Mouse (Mus musculus): ENCODE measurements at regions not wholly inside any gene's neighbourhood (a gene's known extent, or its start where the extent isn't known, plus 50 kb on each side); places are given as distances from the start of the nearest gene placed in this dataset.
A peak's percentile ranks its signal among the peaks of the same experiment; 100 is the strongest.

DNA sequence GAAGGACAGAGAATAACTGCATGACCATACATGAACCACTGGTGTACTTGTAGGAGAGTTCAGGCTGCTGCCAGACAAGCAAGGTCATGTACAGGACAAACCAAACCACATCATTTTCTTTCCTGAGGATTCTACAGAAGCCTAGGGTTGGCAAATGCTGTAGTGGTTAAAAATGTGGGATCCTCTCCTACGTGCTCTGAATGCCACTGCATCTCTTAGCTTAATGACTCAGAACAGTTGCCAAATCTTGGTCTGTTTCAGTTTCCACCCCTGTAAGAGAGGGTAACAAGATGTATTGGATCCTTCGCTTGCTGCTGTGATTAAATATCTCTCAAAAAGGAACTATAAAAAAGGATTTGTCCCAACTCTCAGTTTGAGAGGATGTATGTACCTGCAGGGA, 938.1 kb downstream of the 4930444P10Rik start:
- no peak for DNase-seq (ENCODE audit: low read depth, low spot score)

DNA sequence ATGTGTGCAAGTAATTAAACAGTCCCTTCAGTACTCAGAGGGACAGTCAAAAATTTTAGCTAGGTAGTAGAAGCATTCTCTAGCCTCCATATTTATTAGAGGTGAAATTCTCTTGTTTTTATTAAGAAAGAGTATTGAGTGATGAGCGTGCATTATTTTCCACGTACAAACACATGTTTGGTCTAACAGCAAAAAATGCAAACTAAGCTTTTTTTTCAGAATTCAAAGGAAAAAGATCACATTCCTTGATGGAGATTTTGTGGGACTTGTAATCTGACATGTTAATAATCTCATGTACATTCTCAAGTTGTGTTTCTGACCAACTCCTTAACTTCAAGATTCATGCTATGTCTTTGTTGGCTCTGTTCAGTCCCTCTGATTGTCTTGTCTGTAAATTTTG, 939.2 kb downstream of the 4930444P10Rik start:
- DNase-seq (ENCODE audit: low read depth, low spot score): no peak

DNA sequence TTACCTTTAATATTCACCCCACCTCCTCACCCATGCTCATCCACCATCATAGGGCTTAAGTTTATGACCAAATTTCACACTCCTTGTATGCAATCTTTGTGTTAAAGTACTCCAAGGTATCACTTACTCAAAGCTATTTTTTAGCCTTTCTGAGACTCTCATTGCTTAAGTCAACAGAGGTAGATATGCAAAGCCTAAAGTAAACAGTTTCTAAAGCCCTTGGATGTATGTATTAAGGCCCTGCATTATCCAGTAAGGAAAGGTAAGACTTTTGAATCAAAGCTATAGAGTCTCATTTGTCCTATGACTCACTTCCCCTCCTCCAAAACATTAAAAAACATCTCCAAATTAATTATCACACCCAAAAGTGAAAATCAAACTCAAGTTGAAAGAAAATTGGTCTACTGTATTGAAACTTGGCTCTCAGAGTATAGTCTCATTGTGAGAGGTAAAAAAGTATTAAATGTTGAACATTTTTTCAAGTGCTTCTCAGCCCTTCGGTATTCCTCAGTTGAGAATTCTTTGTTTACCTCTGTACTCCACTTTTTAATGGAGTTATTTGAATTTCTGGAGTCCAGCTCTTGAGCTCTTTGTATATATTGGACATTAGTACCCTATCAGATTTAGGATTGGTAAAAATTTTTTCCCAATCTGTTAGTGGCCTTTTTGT, 949.1 kb downstream of the 4930444P10Rik start:
- DNase-seq (ENCODE audit: low read depth, low spot score): no peak

DNA sequence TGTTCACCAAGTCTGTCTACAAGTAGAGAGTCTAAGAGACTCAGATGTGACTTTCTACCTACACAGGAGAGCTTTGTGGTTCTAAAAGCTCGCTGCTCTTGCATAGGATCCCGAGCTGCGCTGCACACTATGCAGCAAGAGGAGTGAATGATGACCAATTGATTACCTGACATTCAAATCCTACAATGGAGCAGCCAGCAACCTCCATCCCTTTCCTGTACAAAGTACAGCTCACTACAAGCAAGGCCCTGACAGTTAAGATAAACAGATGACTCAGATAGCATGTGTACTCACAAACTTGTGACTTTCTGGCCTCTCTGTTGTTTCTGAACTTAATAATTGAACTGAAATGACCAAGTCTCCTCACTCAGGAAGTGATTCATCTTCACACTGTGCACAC, 974.7 kb downstream of the 4930444P10Rik start:
- no peak for DNase-seq (ENCODE audit: low read depth, low spot score)

DNA sequence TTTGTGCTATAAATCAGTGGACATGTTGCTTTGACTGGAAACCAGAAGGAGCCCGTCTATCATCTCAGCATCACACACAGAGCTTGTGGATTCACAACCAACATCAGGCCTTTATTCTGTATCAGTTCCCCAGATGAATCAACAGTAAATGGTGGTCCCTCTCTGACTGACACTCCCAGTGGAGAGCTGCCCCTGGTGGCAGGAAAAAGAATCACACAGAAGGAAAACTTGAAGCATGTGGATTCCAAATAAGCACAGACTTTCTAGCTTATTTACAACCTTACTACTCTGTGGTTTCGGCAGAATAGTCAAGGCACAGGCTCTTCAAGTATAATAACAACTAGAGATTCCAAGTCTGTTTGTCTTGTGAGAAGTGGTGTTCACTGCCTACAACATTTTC, 981.7 kb downstream of the 4930444P10Rik start:
- no peak for DNase-seq (ENCODE audit: low read depth, low spot score)

DNA sequence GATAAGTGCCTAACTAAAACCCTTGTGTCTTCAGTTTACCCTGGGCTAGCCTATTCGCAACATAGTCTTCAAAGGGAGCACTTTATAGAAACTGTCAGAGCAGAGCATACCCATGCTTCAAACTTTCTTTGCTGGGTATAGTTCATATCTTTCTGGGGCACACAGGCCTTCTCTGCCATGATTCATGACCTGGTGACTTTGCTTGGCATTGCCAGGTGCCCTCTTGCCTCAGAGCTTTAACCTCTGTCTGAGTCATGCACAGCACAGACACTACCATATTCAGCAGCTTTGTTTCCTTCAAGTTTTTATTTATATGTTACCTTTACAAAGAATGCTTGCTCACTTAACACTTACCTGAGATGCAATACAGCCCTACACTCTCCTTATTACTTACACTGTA, 1022.8 kb downstream of the 4930444P10Rik start:
- DNase-seq (ENCODE audit: low read depth, low spot score): no peak

DNA sequence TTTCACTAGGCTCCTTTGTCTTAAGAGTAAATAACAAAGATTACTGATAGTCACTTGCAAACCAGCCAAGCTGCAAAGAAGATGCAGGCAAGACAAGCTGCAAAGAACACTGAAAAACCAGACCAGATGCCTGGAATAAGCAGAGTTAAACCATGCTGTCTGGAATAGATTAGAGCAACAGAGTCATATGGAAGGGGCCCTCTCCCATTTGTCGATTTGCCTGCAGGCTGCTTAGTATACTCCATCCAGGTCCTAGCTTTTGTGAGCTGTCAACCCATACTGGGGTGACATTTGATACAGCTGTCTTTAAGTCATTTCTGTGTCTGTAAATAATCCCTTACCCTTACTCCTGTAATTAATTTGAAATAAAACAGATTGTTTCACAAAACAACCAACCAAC, 1059.1 kb downstream of the 4930444P10Rik start:
- DNase-seq (ENCODE audit: low read depth, low spot score): no peak

DNA sequence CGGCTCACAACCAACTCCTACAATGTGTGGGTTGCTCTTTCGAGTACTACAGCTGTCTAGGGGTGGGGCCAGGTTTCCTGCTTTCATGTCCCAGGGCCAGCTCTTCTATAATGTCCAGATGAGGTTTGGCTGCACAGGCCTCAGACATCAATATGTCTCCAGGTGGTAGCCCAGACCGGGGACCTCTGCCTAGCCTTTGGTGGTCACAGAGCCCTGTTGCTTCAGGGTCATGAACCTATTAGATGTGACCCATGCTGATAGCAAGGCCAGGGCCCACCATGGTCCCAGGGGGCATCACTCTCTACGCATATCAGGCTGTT, 1074.7 kb downstream of the 4930444P10Rik start:
- DNase-seq (ENCODE audit: low read depth, low spot score): no peak

DNA sequence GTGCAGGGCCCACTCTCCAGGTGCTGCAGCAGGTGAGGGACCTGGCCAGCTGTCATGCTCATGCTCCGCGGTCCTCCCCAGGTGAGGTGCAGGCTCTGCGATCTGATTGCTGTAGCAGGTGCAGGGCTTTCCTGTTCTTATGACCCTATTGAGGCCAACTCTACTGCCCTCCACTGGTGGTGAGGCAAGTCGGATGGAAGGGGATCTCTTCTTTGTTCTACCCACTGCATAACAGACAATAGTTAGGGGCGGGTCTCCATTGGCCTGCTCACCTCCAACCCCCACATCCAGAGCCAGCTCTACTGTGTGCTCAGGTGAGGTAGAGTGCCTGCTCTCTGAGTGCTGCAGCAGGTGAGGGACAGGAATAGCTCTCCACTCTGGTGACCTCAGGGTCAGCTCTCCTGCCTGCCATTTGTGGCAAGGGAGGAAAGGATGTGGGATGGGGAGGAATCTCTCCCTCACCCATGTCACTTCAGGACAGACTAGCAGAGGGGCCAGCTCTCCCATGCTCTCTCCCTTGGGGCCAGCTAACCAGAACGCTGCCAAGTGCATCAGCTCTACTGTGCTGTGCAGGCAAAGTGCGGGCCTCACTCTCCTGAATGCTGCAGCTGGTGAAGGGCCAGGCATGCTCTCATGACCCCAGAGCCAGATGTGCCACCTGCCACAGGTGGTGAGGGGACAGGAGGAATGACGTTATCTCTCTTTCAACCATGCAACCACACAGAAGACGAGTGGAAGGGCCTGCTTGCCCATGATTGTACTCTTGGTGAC, 1075.3 kb downstream of the 4930444P10Rik start:
- no peak for DNase-seq (ENCODE audit: low read depth, low spot score)

DNA sequence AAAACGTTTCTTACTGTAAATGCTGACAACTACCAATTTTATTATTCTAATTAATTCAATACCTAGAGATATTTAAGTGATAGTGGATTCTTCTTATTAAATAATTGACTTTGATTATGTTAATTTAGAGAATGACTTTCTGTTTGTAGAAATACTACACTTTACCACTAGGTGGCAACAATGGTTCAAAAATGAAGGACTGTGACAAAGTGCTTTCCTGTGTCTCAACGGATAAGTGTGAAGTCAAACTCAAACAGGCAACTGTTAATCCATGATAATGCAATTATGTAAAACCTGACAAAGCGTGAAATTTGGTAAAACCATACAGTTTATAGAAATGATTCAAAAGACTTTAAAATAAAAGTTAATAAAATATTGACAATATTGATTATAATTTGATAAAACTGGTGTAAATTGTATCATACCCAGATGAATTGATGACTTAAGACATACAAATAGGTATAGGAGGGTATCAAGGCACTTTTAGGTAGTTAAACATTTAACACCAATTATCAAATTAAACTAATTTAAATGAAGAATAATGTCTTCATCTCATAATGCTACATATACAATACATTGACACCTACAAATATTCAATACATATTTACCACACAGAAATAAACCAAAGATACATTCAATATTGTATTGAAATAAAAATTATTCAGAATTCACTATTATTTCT, 1085.3 kb downstream of the 4930444P10Rik start:
- peak; percentile 5 for DNase-seq (ENCODE audit: low read depth, low spot score)

DNA sequence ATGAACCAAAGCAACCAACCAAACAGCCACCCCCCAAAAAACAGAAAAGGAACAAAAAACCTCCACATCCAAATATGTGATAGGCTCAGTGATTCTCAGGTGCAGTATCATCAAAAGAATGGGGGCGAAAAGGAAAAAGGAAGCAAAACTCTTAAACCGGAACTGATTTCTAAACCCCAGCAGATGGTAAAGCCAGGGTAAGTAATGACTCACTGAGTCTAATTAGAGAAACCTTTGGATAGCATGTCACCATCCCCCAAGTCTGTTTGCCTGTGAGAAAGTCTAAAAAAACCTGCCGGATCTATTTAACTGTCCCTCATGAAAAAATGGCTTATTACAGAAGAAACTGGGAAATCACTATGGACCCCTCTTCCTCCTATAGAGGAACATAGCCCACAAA, 1097.8 kb downstream of the 4930444P10Rik start:
- DNase-seq (ENCODE audit: low read depth, low spot score): no peak

DNA sequence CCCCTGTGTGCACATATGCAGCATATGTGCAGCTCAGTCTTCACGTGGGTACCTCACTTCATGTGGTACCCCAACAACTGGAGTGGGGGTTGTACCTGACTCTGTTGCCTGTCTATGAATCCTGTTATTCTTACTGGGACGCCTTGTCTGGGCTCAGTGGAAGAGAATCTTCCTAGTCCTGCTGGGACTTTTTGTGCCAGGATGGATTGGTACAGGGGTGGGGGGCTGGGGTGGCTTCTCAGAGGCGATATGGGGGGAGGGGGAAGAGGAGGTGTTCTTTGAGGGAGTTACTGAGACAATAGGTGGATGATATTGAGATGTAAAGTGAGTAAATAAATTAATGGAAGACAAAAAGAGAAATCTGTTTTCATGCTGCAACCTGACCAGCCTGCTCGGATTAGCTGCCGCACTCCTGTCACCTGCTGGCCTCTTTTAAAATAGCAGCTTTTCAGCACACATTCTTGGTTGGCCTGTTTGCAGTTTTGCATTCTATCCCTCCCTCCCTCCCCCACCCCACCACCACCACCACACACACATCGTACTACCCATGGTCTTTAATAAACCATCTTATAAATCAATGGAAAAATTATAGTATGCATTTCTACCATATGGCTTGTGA, 1112.9 kb downstream of the 4930444P10Rik start:
- DNase-seq (ENCODE audit: low read depth, low spot score): no peak
